Mouse (Mus musculus) liver (tissue): ENCODE results near the gene F830045P16Rik.
"Not testable (repeated sequence)": the region's sequence is repeated elsewhere in the genome, so short reads cannot be mapped to it uniquely, and the experiment has no call there.

ENCODE experiments used
- DNase-seq: peaks from one replicate; pipeline ENCODE4 v3.0.0-alpha.2; 2020; ENCODE audit warnings: mixed read lengths

The F830045P16Rik gene

DNA sequence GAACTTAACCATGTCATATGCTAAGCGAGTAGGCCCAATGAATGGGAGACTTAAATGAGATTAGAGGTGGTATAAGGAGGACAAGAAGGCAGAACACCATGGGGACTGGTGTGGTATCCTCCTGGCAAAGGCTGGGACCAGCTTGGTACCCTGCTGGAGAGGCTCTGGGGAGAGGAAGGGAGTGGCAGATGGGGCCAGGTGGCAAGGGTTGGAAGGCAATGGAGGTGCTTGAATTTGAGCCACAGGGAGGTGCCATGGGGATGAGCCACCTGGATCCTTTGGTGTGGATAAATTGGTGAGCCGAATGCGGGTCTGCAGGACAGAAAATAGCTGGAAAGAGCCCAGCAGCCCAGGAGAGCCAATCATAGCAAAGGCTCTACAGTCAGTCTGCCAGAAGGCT lies 8.5 kb upstream of the F830045P16Rik start:
- no peak for DNase-seq

DNA sequence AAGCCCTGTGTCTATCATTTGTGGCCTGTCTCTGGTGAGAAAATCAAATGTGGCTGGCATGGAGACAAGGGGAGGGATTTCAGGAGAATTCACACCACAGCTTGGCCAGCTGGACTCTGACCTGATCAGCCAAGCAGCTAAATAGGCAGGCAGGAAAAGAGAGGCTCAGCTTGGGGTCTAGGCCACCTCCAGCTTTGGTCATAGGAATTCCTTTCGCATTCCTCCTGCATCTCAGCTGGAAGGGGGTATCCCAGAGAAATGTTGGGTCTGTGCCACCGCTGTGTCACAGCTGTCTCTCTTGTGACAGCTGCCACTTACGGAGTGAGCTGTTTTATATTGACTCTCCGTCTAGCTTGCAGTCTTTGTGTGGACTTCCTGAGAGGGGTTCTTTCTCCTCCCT lies 8.0 kb upstream of the F830045P16Rik start:
- DNase-seq: no peak

DNA sequence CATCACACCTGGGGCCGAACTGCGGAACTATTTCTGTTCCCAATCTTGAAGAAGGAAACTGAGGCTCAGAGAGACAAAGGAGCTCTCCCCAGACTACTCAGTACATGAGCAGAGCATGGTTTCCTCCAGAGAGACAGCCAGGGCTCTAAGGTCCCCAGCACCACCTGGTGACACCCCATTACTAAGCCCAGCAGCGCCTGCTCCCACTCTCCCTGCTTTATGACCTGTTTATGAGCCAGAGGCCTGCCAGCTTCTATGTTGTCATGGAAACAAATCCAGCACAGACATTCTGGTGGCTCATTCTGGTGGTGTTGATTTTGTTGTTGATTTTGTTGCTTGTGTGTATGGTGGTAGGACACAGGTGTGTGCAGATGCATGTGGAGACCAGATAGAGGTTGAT lies 3.6 kb upstream of the F830045P16Rik start:
- no peak for DNase-seq

DNA sequence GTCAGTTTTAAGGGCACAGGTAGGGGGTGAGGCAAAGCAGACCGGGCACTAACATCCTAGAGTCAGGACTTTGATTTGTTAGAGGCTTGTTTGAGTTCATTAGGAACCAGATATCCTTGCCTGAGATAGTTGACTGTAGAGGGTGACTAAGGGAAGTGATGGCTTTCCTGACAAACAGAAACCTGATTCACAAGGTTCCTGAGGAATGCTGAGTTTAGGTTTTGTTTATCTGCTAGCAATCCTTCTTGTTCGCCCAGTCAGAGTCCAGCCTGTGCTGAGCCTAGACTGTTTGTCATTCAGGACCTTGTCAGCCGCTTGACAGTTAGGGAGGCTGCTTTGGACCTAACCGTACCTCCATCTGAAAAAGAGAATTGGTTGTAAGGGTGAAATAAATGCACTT lies 2.8 kb upstream of the F830045P16Rik start:
- DNase-seq: no peak

DNA sequence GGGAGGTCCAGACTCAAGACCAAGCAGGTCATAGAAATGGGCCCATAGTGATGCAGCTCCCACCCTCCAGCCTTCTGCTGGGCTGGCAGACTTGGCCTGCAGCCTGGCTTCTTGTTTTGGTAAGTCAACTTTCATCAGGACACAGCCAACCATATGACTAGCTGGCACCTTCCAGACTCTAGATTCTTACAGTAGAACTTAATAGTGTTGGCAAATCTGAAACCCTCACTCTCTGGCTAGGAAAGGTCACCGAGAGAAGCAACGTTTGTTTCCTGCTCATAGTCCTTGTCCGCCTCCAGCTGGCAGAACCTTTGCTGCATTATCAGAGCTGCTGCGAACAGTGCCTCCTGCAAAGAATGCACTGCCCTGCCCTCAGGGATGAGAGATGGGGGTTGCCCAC lies 1.5 kb upstream of the F830045P16Rik start:
- no peak for DNase-seq

DNA sequence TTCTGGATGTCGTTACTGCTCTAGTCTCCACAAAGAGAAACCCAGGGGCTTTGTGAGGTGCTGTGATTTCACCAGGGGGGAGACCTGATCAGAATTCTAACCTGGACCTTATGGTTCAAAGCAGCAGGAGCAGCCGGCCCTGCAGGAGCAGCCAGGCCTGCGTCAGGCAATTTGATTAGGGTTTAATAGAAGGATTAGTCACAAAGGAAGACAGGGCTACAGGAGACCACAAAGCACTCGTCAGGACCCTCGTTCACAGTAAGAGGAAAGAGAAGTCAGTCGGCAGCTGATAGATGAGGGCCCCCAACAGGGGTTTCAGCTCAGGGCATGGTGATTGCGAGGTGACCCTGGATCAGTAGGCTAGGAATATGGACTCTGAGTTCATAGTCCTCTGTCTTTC lies 958 bp upstream of the F830045P16Rik start:
- DNase-seq: no peak

DNA sequence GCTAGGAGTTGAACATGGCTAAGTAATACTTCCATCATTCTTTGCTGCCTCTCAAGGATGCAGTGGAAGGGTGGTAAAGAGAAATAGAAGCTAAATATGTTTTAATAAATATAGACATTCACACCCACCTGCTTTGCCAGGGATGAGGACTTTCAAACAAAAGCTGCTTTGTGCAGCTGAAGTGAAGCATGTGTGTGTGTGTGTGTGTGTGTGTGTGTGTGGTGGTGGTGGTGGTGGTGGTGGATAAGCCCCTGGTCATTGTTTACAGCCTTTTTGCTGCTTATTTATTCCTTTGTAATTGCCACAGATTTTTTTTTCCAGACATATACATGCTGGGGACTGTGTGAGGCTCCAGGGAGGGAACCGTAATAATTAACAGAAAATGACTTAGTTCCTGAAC lies 524 bp upstream of the F830045P16Rik start:
- no peak for DNase-seq

DNA sequence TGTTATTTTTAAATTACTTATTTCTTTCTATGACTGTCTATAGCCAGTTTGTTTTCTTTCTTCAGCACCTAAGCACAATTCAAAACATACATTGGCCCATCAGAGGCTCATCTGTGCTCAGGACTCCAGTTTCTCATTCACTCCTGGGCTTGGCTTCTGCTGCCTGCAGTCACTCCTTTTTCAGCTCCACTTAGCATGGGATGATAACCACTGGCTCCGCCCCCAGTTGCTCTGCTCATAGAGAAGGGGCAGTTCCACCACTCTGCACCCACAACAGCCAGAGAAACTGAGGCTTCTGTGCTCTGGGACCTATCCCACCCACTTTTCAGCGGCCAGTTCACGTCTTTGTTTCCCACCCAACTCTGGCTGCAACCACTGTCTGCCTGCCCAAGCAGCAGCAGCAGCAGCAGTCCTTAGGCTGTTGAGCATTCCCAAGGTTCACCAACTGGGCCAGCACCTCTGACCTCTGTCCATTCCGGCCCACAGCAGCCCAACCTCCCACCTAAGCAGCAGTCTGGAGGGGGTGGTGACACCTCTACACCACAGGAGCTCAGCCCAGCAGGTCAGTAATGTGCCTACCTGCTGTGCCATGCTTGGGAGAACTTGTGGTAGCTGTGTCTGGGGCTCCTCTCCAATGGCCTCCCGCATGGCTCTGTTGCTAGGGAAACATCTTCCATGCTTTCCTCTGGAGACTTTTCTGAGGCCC lies 1.4 kb downstream of the F830045P16Rik start:
- DNase-seq: no peak

DNA sequence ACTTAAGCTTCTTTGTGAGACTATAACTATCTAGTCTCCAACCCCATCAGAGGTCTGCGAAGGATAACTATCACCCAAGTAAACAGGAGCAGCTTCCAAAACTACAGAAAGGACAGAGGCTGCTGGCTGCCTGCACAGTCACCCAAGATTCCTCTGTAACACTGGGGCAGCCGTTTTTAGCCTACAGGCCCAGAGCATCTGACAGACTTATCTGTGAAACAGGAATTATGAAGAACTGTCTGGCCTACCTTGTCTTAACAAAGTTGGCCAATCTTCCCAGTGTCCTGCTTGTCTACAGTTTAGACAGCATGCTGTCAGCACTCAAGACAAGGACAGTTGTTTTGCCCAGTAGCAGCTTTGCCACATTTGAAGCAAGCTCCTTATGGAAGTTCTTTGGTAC lies 4.5 kb downstream of the F830045P16Rik start:
- DNase-seq: no peak

DNA sequence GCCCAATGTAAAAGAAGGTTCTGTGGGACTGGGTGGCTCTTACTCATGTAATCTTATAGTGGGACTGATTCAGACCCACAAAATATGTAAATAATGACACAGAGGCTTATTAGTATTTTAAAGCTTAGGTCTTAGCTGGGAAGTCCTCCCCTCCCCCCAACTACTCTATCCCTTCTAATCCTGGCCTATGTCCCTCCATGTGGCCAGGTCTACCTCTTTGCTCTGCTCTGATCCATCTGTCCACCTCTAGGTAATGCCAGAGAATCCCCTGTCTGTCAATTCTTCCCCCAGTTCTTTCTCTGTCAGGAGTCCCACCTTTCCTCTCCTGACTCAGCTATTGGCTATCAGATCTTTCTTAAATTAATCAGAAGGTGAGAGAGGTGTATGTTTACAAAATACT lies 5.3 kb downstream of the F830045P16Rik start:
- no peak for DNase-seq

DNA sequence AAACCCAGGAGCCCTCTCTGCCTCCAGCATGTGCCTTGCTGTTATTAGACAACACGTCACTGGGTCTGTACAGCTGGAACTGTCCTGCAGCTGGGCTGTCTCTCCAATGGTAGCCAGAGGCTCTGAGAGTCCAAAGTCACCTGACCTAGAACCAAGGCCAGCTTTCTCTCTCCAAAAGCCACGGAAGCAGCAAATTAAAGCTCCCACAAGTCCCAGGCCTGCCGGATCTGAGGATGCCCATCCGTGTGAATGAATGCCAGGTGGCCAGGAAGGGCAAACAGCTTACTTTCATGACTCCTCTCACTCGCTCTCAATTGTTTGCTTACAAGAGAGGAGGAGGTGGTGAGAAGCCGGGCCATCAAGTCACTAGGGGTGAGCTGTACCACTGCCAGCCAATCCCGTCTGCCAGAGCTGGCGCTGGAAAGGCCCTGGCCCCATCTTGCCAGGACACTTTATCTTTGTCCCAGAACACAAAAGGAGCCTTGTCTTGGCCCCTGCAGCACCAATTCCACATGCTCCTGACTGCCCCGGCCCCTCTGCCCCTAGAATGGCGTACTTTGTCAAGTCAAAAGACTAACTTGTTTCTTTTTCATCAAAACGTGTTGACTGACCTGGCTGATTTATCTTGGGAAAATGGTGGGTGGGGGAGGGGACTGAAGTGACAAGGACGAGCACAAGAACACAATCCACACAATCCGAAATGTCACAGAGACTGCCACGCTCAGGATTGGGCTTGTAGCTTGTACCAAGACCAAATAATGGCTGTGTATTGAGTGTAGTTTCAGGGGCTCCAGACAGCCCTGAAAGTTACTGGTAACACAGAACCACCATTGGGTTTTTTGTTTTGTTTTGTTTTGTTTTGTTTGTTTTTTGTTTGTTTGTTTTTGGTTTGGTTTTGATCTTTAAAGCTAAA lies 6.8 kb downstream of the F830045P16Rik start:
- no peak for DNase-seq

DNA sequence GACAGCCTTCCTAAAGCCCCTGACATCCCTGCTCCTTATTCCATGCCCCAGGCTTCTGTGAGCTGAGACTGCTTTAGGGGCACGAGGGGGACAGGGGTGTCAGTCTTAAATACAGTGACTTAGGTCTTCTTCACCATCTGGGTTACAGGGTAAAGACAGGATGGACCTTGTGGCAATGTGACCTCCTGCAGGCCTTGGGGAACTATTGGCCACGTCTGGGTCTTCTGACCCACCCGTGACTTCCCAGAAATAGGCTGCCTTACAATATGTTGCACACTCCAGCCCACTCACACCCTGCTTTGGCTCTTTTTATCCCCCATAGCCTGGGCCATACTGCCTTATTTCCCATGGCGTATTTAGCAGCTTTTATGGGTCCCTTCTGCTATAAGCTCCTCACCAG lies 8.5 kb downstream of the F830045P16Rik start:
- no peak for DNase-seq

DNA sequence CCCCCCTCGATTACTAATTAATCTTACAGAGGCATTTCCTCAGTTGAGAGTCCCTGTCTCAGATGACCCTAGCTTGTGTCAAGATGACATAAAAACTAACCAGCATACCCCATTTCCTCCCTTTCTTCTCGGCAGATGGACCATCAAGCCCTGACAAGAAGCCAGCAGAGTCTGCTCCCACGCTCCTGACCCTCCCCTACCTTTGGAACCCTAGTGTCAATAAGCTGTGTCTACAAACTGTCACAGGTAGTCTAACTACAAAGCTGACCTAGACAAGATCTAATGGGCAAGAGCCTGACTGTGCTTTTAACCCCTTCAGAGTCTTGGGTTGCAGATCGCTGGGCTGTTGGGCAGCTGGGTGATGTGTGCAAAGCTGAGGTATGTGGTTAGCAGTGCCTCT lies 10.1 kb downstream of the F830045P16Rik start:
- peak; percentile 11 for DNase-seq

DNA sequence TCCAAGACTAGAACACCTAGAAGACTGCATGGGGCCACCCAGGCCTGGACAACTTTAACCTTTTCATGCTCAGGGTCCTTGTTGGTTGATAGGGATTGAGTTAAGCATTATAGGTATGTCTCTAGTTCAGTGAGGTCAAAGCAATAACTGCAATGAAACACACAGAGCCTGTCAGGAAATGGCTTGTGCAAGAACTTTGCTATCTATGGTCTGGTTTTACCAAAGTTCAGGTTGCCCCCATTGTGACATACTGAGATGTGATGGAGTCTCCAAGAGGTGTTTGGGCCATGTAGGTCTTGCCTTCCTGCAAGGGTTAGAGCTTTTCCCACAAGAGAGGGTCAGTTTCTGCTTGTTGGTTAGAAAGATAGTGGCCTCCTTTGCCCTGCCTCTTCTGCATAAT lies 10.8 kb downstream of the F830045P16Rik start:
- no peak for DNase-seq

DNA sequence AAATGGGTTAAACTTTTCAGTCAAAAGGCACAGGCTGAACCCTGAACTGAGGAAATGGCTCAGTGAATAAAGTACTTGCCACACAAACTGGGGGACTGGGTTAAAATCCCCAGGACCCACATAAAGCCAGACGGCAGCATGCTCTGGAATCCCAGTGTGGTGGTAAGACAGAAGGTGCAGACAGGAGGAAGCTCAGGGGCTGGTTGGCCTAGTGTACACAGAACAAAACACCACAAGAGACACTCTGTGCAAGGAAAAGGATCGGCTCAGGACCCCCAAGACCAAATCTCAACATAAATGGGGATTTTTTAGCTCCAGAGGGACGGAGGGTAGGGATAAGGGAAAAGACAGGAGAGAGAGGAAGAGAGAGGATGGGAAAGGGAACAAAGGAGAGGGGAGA lies 17.9 kb downstream of the F830045P16Rik start:
- DNase-seq: no peak

DNA sequence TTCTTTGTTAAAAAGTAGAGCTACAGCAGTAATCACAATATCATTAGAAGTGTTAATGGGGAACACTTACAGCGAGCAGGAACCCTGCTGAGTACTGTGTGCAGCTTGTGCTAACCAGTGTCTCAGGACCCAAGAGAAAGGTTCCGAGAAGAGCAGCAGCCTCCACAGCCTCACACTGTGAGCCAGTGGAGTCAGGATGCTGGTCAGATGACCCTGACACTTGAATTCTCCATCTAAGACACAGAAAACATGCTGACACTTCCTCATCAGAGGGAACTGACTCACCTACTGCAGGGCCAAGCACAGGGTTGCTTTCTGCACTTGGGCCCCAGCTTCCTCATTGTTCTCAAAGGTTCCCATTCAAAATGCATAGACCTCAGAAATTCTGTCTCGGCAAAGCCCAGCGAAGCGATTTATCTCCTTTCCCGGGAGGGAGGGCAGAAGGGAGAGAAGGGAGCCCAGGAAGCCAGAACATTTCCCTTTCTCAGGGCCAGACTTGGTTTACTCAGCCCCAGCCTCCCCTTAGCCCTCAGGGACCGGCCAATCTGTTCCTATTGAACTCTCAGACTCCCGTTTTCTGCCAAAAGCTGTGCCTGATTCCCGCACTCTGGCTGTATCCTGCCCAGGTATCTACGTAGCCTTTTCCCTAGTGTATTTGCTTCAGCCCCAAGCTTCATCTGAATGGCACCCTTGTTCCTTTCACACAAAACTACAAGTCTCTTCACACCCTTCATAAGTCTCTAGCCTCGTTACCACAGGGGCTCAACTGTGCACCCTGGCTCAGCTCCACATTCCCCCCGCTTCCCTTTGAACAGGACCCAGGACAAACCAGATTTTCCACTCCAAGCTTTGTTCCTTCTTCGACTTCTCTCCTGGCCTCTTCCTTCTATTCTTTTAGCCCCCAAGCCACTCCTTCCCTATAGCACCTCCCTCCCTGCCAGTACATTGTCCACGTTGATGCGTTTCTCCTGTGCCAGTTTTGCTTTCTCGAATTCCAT lies 21.2 kb downstream of the F830045P16Rik start:
- peak; percentile 11 for DNase-seq

DNA sequence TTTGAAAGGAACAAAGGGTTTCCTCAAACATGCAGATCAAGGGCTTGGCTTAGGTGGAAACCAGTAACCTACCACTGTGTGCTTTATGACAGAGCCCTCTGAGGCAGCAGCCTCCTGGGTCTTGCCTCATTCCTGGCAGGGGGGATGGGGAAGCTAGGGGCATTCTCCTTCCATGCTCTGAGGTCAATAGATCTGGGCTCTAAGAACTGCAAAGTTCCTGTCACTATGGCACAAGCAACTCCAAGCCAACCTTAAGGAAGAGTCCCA lies 22.1 kb downstream of the F830045P16Rik start:
- DNase-seq: no peak

DNA sequence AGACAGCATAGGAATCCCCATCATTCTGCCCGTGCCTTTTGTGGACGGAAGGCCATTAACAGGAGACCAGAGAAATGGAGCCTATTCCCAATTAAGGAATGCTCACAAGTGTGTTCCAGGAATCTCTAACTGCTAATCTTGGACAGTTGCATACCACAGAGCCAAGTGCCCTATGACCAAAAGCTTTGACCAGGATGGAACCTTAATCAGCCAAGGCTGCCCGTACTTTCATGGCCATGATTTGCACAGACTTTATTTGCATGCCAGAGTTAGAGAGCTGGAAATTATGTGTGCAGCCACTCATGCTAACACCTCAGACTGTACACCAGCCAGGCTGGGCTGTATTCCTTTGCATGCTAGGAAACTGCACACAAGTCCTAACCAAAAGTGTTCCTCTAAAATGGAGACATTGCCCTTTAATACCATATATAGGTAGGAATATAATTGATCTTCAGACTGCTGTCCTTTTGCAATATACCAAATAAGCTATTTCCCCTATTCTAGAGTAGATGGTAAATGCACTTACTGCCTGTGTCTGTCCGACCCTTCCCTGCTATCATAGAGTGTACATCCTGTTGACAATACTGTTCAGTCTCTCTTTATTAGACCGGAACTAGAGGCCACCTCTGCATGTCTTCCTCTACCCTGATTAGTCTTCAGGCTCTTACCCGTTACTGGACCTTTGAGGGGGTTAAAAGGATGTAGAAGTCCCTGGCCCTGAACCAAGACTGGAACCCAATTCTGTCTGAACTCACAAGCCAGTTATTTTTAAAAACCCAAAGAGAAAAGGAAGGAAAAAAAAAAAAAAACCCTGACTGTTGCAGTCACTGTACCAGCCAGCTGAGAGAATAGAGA lies 22.6 kb downstream of the F830045P16Rik start:
- DNase-seq: no peak

DNA sequence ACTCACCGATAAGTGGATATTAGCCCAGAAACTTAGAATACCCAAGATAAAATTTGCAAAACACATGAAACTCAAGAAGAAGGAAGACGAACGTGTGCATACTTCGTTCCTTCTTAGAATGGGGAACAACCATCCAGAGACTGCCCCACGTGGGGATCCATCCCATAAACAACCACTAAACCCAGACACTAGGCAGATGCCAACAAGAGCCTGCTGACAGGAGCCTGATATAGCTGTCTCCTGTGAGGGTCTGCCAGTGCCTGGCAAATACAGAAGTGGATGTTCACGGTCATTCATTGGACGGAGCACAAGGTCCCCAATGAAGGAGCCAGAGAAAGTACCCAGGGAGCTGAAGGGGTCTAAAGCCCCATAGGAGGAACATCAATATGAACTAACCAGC lies 24.3 kb downstream of the F830045P16Rik start:
- DNase-seq: not testable (repeated sequence)

DNA sequence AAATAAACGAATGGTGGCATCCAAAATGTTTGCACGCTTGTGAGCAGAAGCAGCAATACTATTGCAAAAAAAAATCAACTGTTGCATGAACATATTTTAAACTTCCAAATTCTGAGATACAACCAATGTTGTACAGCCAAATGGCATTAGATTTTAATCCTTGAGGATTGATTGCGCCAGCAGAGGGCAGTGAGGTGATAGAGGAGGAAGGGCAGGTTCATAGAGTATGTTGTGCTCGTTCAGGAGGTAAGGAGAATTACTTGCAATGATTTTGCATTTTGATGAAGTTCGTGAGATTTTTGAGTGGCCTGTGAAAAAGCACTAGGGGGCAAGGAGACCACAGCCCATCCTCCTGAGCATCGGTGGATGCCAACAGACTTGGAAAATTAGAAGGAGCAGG lies 33.8 kb downstream of the F830045P16Rik start:
- DNase-seq: peak; percentile 50

DNA sequence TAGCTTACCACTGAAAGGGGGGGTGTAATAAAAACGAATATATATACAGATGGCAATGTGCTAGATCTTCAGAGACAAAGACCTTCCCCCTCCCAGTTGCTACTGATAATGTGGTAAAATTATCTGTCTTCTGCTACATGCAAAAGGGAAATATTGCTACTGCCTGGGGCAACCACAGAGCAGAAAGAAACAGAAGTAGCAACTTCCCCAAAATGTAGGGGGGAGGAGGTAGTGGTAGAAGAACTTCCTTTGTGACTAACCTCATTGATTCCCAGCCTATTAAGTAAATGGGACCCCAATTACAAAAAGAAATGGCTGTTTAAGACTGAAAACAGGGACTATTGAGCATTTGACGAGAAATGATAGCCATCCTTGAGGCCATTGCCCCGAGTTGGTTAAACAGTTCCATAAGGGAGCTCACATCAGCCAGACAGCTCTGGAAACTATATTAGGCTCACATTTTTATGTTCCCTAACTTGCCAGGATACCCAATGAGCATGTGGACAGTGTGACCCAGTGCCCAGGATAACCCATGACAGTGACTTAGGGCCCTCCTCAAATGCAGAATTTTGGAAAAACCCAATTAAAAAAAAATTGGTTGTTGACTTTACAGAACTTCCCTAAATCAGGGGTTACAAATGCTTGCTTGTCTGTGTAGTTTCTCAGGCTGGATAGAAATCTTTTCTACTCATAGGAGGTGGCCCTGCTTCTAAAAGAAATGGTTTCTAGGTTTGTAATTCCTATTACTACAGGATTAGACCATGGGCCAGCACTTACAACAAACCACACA lies 46.7 kb downstream of the F830045P16Rik start:
- DNase-seq: no peak
